Mouse (Mus musculus) kidney, adult 9 months (tissue): ENCODE measurements at regions not wholly inside any gene's neighbourhood (a gene's known extent, or its start where the extent isn't known, plus 50 kb on each side); places are given as distances from the start of the nearest gene placed in this dataset.
A peak's percentile ranks its signal among the peaks of the same experiment; 100 is the strongest.

Experiments used
- DNase-seq: peaks from one replicate; pipeline ENCODE4 v3.0.0; 2022

DNA sequence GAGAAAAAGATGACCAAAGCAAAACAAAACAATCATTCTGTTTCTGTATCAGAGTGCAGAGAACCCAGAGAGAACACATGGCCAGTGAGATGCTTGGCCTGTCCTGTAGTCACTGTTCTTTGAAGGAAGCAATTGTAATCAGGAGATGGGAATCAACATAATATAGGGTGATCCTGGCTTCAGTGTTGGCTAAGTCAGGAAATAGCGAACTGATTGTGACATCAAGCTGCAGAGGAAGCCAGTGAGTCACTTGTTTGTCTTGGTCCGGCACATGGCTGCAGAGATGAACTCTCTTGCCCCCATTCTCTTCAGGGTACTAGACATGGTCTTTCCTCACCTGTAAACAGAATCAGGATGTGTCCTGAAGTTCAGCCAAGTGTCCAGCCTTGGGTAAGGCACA lies 273.3 kb upstream of the Thbs1 start:
- peak; percentile 12 for DNase-seq

- peak; percentile 5 for DNase-seq
Measured at GRCm38 (mm10) chr2:117840406-117840805, 271.3 kb upstream of the Thbs1 start.

DNA sequence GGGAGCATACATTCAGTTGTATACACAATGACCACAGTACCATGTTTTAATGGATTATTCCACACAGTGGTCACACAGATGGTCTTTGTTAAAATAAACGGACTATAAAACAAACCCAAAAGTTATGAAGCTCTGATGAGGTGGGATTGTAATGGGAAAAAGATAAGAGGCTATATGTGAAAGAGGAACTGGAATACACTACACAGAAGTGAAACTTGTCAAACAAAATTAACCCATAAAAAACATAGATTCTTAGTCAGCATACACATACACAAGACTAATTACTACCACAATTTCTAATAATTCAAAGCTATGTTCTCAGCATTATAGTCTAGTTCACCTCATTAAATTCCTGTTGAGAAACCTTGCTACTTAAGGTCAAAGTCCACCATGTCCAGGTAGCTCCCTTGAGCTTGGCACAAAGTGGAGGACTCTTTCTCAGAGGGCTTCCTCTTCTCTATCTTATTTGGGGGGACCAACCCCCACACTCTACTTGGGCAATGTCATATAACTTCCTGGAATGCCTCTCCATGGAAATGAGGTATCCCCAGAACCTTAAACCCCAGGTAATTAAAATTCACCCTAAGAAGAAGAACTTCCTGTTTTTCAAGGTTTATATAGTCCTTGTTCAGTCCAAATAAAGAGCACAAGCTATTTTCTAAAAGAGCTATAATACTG lies 269.2 kb upstream of the Thbs1 start:
- no peak for DNase-seq

DNA sequence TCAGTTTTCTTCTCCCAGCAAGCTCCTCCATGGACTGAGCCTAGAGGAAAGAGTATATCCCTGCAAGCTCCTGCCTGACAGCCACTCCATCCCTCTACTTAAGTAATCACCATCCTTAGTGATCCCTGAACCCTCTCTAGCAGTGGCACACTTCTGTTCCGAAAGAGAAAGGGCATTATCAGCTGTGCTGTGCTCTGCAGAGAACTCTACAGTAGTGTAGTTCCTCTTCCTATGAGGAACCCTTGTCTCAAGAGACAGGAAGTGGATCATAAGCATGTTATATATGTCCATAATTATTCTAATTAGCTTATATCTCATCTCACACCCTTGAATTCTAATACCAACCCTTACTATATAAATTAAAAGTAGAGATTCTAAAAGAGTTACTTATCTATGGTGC lies 259.2 kb upstream of the Thbs1 start:
- no peak for DNase-seq

DNA sequence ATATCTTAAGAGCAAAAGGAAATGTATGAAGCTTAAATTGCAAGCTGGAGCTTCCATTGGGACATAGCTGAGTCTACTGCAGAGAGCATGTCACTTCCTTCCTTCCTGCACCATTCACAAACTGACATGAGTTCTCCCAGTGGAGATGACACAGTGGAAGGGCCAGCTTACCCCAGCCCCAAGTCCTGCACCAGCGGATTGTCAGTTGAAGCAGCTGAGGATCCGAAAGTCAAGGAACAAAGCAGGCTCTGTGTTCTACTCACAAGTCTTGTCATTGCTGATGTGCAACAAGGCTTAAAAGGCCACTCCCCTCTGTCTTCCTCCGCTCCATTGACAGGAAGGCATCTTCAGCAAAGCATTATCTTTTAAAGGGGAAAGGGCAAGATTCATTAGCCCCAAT lies 249.4 kb upstream of the Thbs1 start:
- no peak for DNase-seq

DNA sequence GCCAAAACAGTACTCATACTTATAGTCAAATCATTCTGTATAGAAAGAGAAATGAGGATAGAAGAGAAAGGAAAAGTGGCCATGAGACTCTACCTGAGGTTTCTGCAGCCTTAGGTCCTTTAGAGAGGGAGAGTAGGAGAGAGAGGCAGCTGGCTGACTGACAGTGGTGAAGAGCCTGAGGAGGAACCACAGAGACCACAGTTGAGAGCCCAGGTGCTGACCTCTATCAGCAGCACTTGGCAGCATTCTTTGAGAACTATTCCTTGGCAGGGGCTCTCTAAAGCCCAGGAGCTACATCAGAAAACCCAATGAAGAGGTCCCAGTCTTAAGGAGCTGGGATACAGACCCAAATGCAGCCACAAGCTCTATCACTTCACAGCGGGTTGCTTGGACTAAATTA lies 246.6 kb upstream of the Thbs1 start:
- DNase-seq = no peak

GRCm38 (mm10) chr2:117866946-117867345 lies 244.7 kb upstream of the Thbs1 start:
- no peak for DNase-seq

DNA sequence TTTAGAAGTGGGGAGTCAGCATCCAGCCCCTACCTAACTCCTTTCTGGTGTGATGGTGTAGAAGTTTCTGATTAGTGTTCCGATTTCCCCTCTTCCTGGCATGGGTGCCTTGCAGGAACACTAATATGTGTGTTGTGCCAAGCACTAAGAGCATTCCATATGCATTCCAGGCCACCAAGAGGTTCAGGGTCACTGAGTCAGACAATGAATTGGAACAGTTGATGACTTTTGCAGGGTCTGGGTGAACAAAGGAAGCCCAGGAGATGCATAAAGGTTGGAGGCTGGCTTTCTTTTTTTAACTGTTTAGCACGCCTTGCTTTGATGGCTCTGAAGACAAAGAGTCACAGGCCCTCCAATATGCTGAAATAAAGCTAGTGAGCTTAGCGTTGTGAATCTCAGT lies 244.3 kb upstream of the Thbs1 start:
- peak; percentile 1 for DNase-seq

DNA sequence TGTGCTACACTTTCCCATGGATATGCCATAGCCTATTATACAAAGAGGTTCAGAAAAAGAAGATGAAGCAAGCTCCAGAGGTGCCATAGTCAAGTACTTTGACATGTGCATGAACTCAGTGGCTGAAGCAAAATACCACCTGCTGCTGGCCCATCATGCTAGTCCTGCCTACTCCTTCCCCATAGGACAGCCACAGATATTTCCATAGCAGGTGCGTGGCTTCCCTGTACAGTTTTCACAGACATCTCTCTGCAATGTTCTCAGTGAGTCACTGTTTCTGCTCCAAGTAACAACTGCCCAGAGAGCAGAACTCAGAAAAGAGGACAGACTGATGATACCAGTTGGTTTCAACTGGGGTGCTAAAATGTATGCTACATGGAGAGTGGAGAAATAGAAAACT lies 242.8 kb upstream of the Thbs1 start:
- no peak for DNase-seq

- no peak for DNase-seq
Measured at GRCm38 (mm10) chr2:117871507-117872282, 240.0 kb upstream of the Thbs1 start.

DNA sequence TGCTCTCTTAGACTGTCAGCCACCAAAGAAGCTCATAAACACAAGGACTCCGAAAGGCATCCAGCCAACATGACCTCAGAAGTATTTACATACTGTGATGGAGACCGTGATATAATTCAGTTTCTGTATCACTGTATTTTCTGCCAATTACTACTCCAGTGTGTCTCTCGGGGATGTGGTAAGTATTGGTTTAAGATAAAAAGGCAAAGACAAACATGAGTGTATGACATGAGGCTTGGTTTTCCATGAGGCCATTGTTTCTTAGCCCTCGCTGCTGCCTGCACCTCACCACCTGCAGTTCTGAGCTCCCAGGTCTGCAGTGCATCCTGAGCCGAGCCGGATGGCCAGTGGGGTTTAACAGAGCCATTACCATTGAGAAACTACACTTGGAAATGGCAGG lies 233.9 kb upstream of the Thbs1 start:
- no peak for DNase-seq

DNA sequence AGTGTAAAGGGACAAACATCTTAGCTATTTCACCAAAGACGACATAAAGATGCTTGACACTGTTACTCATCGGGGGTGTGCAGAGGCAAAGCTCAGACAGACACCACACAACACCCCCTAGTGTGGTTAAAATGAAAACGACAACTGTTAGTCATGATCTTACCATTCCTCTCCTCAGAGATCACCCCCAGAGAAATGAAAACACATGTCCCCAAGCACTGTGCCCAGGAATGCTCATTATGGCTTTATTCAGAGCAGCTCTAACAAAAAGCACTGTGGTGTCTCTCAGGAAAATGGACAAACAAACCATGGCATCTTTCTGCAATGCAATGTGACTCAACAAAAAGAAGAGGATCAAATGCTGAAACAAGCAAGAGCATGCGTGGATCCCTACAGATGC lies 229.5 kb upstream of the Thbs1 start:
- no peak for DNase-seq

DNA sequence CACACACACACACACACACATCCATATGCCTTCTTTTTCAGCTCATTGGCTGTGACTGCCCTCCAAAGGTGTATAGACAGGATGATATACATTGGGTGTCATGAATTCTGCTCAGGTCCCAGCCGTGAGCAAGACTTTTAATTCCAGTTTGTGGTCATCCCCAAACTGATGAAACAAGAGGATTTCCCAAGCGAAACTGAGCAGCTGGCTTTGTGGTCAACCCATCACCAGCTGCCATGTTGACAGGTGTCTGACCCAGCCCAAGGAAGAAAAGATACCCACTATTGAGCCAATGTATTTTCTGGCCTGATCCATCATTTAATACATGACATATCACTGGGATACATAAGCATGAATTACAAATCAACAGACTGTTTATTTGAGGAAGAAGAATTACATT lies 228.8 kb upstream of the Thbs1 start:
- DNase-seq = no peak

DNA sequence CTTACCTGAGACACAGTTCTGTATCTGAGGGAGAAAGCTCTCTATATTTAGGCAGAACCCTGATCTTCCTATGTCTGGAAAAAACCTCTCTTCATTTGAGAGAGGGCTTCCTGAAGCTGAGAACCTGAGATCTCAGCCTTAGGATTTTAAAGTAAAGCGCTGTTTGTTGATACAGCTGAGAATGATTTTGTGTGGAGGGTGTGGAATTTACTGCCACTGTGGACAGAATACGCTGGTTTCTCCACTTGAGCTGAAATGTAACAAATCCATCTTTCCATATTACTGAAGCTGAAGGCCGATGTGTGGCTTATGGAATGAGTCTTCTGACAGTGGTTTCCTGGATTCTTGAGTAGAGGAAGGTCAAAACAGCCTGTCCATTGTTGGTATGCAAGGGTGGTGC lies 225.2 kb upstream of the Thbs1 start:
- no peak for DNase-seq

DNA sequence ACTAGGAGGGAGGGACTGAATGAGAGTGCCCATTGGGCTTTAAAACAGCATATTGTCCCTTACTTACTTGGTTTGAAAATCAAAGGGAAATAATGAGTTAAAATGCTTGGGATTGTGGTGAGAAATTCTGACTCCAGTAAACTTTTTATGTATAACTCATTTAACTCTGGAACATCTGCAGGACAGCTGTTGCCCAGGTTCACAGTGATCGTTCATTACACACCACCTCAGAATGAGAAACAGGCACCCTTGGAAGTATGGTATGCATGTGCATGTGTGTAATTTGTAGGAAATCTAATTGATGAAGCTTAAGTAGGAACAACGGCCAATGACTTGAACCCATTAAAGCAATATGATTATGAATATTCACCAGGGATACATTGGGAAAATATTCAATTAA lies 210.4 kb upstream of the Thbs1 start:
- no peak for DNase-seq

- no peak for DNase-seq
Measured at GRCm38 (mm10) chr2:117902837-117903236, 208.8 kb upstream of the Thbs1 start.

DNA sequence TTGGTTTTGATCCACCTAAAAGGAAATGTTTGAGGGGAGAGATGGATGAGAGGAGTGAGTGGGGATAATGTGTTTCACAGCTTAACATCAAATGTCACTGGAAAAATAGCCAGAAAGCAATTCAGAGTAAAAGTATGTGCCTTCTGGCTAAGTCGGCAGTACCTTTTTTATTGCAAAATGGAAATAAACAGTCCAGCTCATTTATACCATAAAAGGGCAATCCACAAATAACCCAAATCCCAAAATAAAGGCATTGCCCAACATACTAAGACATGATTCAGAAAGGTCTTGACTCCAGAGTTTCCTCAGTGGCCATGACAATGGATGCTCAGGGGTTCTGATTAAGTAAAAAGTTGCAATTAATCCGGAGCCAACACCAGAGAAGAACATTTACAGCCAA lies 208.0 kb upstream of the Thbs1 start:
- no peak for DNase-seq

- no peak for DNase-seq
Measured at GRCm38 (mm10) chr2:117906509-117906908, 205.2 kb upstream of the Thbs1 start.

GRCm38 (mm10) chr2:117910781-117911180 lies 200.9 kb upstream of the Thbs1 start:
- DNase-seq = no peak

DNA sequence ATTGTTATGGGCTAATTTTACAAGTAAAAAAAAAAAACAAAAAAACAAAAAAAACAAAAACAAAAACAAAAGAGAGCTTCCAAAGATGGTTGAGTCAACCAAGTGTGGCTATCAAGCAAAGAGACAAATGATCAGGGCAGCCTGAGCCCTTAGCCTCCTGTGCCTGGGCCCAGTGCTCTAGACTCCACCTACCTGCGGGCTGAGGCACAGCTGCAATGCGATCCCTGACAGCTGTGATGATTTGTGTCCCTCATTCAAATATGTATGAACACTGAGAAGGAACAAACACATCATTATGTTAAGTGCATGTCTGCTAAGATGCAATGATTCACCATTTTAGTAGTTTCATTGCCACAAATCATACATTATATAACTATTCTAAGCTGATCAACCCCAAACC lies 199.0 kb upstream of the Thbs1 start:
- no peak for DNase-seq

GRCm38 (mm10) chr2:117913846-117914245 lies 197.8 kb upstream of the Thbs1 start:
- no peak for DNase-seq

DNA sequence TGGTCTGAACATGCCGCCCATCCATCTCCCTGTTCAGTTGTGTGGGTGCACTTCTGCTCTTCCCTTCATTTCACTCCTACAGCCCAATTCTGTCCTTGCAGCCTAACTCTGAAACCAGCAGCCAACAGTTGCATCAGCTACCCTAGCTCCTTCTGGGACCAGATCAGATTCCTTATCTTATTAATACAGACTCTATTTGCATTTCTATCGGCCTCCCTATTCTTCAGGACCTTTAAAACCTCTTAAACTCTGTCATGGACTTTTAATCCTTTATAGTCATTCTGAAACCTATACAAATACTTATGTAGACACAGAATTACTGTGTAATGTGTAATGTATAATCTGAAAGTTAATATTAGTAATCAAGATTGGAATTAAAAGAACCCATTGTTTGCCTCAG lies 195.9 kb upstream of the Thbs1 start:
- DNase-seq = no peak

GRCm38 (mm10) chr2:117917181-117917580 lies 194.5 kb upstream of the Thbs1 start:
- DNase-seq = no peak

GRCm38 (mm10) chr2:117924877-117925276 lies 186.8 kb upstream of the Thbs1 start:
- no peak for DNase-seq

DNA sequence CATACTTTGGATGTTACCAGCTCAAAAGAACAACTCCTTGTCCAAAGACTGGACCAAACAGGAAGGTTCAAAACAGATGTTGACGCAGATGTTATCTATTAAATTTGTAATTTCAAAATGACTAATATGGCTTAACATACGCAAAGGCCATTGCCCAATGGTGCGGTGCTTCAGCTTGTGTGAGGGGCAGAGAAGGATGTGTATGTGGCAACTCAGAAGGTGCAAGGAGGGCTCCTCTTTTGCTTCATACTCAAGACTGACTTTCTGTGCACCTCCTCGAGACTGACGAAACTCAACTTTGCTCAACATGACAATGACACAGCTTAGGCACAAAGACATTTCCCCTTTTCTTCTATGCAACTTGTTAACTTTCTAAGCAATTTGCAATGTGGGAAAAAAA lies 186.3 kb upstream of the Thbs1 start:
- no peak for DNase-seq
